Mouse (Mus musculus): ENCODE measurements around the gene Pgs1.

DNA sequence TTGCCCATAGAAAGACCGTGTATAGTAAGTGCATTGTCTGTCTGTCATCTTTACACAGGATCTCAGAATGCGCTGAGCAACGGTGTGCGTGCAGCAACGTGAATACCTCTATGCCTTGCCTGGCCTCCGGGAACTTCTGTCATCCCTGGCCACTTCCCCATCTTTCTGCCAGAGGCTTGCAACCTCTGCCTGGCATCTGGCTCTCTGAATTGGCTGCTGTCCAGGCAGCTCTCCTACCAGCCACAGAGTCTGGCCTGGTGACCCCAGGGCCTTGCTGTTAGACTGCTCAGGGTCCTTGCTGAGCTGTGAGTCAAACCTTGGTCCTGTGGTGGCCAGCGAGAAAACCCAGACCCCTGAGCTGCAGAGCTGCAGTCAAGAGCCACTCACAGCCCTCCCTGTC is 27.9 kb upstream of the Pgs1 start:
- no peak for TF ChIP-seq CTCF (IDR thresholded peaks at IDR 0.05; ENCODE audit: control insufficient read depth, insufficient read depth, insufficient read length)
- no peak for TF ChIP-seq MAX (IDR thresholded peaks at IDR 0.05)
- TF ChIP-seq USF1 (IDR thresholded peaks at IDR 0.05; ENCODE audit: low read depth), result no peak
- no peak for TF ChIP-seq CEBPB (IDR thresholded peaks at IDR 0.05; ENCODE audit: low read depth)

All from C2C12 (cell line).